Mouse (Mus musculus) spleen, adult 2 months (tissue): ENCODE results near the gene Supv3l1.

Experiments used
- CTCF ChIP-seq: fragments of 200-500 bp; IDR thresholded peaks from 2 replicates; pipeline ENCODE4 v1.5.1; 2011; ENCODE audit warnings: mild to moderate bottlenecking, inconsistent platforms; ENCODE audit not compliant: insufficient read depth, insufficient read length, insufficient replicate concordance; ENCODE audit errors: extremely low read depth
- POLR2A ChIP-seq: fragments of 200-500 bp; IDR thresholded peaks from 2 replicates; pipeline ENCODE4 v1.6.1; 2011; ENCODE audit warnings: low read depth, low read length, inconsistent platforms

DNA sequence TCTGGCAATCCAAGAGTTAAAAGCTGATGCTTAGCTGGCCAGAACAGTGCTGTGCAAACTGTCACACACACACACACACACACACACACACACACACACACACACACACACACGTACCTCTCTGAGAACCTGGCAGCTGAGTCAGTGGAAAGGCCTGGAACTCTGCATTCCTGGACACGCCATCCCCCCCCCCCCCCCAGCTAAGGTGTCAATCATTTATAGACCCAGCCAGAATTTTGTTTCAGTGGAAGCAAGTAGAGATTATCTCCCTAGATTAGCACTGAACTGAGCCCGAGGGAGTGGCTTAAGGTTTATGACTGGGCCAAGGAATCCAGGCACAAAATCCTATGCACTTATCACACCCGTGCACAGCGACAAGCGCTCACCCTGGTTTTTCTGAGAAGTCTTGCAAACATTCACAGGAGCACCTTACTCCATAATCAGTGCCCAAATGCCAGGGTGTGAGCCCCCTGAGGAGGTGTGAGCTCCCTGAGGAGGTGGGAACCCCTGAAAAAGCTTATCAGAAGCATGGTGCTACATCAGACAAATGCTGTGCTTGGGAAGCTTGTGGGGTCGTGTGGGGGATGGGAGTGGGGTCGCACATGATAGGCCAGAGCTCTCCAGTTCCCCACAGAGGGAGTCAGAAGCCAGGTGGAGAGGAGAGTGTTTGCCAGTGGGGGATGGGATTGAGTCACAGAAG lies 36.5 kb downstream of the Supv3l1 start:
- TF ChIP-seq CTCF: no peak
- no peak for TF ChIP-seq POLR2A
